Mouse (Mus musculus): Measurements from ENCODE around the gene Flnb. TPM values are rescaled to one million over a fixed set of nuclear protein-coding genes. Genes with fewer than 3 reads are reported as not detected.

Flnb gene
- polyA plus RNA-seq, 1 experiment from 2014 or later, result 14.7 TPM

DNA sequence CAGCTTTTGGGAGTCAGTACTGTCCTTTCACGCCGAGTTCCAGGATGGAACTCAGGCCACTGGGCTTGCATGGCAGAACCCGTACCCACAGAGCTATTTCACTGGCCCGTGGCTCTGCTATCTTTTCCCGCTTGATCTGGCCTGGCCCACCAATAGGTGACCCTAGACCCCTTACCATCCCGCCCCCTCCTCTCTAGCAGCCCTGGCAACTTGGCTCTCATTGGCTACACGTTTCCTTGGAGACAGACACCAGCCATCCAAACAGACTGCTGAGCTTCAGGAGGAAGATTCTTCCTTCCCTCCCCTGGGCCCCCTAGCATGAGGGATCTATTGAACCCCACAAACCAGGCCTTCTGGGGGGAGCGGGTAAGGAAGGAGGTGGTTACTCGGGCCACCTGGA is 139.3 kb downstream of the Flnb start, which contains the start of gene Gm45521:
Gene Gm45521 (plus strand): TSS at position 240 of the 400 bp plus-strand sequence.
- peak; percentile 27 for DNase-seq (ENCODE audit: low spot score)
- Histone ChIP-seq H3K4me2 (ENCODE audit: low read depth, low read length) (no peak within 1 kb of the TSS), H3K4me3 (ENCODE audit: low read depth, low read length) (no peak within 1 kb of the TSS), H3K27ac (replicated peaks; ENCODE audit: low read depth, low read length) (no peak within 1 kb of the TSS), H3K4me1 (ENCODE audit: control insufficient read depth, insufficient read depth, low read length) (no peaks in the 10 kb centered on the region), H3K36me3 (replicated peaks; ENCODE audit: control insufficient read depth, insufficient read depth, low read depth, low read length) (no peaks in the 10 kb centered on the region), H3K27me3 (ENCODE audit: control insufficient read depth, insufficient read depth, low read length) (no peaks in the 10 kb centered on the region), H3K9ac (replicated peaks; ENCODE audit: low read length) (no peak within 1 kb of the TSS), H3K9me3 (replicated peaks; ENCODE audit: control insufficient read depth, low read length) (no peaks in the 10 kb centered on the region)
- WGBS, result 51% methylated on average over 9 of the region's 9 CpGs
- ATAC-seq (replicated peaks; ENCODE audit: insufficient number of reproducible peaks, low FRiP score, low TSS enrichment, low read depth), result 0 out of 2 replicates have a peak, but pooled peaks have one; percentile 37

GRCm38 (mm10) chr14:7960616-7961015 is 142.9 kb downstream of the Flnb start:
- H3K4me2 ChIP-seq (ENCODE audit: low read depth, low read length), result no peak overlapping the region
- no peaks in the 10 kb centered on the region for H3K4me1 ChIP-seq (ENCODE audit: control insufficient read depth, insufficient read depth, low read length)
- no peak overlapping the region for H3K27ac ChIP-seq (replicated peaks; ENCODE audit: low read depth, low read length)
- 52% methylated on average over 11 of the region's 11 CpGs for WGBS
- DNase-seq (ENCODE audit: low spot score) (peak; percentile 32), ATAC-seq (replicated peaks; ENCODE audit: insufficient number of reproducible peaks, low FRiP score, low TSS enrichment, low read depth) (peak; percentile 63; the same call in 1 of the 2 replicates)
- H3K4me3 ChIP-seq (ENCODE audit: low read depth, low read length), result no peak overlapping the region
- H3K27me3 ChIP-seq (ENCODE audit: control insufficient read depth, insufficient read depth, low read length), result no peaks in the 10 kb centered on the region
- H3K9me3 ChIP-seq (replicated peaks; ENCODE audit: control insufficient read depth, low read length), result no peaks in the 10 kb centered on the region
- no peaks in the 10 kb centered on the region for H3K36me3 ChIP-seq (replicated peaks; ENCODE audit: control insufficient read depth, insufficient read depth, low read depth, low read length)
- no peak overlapping the region for H3K9ac ChIP-seq (replicated peaks; ENCODE audit: low read length)

GRCm38 (mm10) chr14:7961714-7962113 is 144.0 kb downstream of the Flnb start:
- H3K4me2 ChIP-seq (ENCODE audit: low read depth, low read length), result no peak overlapping the region
- H3K36me3 ChIP-seq (replicated peaks; ENCODE audit: control insufficient read depth, insufficient read depth, low read depth, low read length), result no peaks in the 10 kb centered on the region
- H3K4me3 ChIP-seq (ENCODE audit: low read depth, low read length), result no peak overlapping the region
- H3K9me3 ChIP-seq (replicated peaks; ENCODE audit: control insufficient read depth, low read length), result no peaks in the 10 kb centered on the region
- H3K27ac ChIP-seq (replicated peaks; ENCODE audit: low read depth, low read length), result no peak overlapping the region
- no peak for DNase-seq (ENCODE audit: low spot score)
- 83% methylated on average over 5 of the region's 5 CpGs for WGBS
- no peaks in the 10 kb centered on the region for H3K4me1 ChIP-seq (ENCODE audit: control insufficient read depth, insufficient read depth, low read length)
- no peak overlapping the region for H3K9ac ChIP-seq (replicated peaks; ENCODE audit: low read length)
- no peak for ATAC-seq (replicated peaks; ENCODE audit: insufficient number of reproducible peaks, low FRiP score, low TSS enrichment, low read depth)
- no peaks in the 10 kb centered on the region for H3K27me3 ChIP-seq (ENCODE audit: control insufficient read depth, insufficient read depth, low read length)

GRCm38 (mm10) chr14:7962626-7963025 is 144.9 kb downstream of the Flnb start:
- Histone ChIP-seq H3K9ac (replicated peaks; ENCODE audit: low read length) (no peak overlapping the region), H3K27ac (replicated peaks; ENCODE audit: low read depth, low read length) (no peak overlapping the region), H3K36me3 (replicated peaks; ENCODE audit: control insufficient read depth, insufficient read depth, low read depth, low read length) (no peaks in the 10 kb centered on the region), H3K4me3 (ENCODE audit: low read depth, low read length) (no peak overlapping the region), H3K27me3 (ENCODE audit: control insufficient read depth, insufficient read depth, low read length) (no peaks in the 10 kb centered on the region), H3K4me1 (ENCODE audit: control insufficient read depth, insufficient read depth, low read length) (no peaks in the 10 kb centered on the region), H3K4me2 (ENCODE audit: low read depth, low read length) (no peak overlapping the region), H3K9me3 (replicated peaks; ENCODE audit: control insufficient read depth, low read length) (no peaks in the 10 kb centered on the region)
- WGBS, result 87% methylated on average over 2 of the region's 2 CpGs
- DNase-seq (ENCODE audit: low spot score) (no peak), ATAC-seq (replicated peaks; ENCODE audit: insufficient number of reproducible peaks, low FRiP score, low TSS enrichment, low read depth) (no peak)

GRCm38 (mm10) chr14:7963160-7963559 is 145.4 kb downstream of the Flnb start:
- Histone ChIP-seq H3K4me1 (ENCODE audit: control insufficient read depth, insufficient read depth, low read length) (no peaks in the 10 kb centered on the region), H3K4me2 (ENCODE audit: low read depth, low read length) (no peak overlapping the region), H3K27ac (replicated peaks; ENCODE audit: low read depth, low read length) (no peak overlapping the region), H3K27me3 (ENCODE audit: control insufficient read depth, insufficient read depth, low read length) (no peaks in the 10 kb centered on the region), H3K9me3 (replicated peaks; ENCODE audit: control insufficient read depth, low read length) (no peaks in the 10 kb centered on the region), H3K36me3 (replicated peaks; ENCODE audit: control insufficient read depth, insufficient read depth, low read depth, low read length) (no peaks in the 10 kb centered on the region), H3K9ac (replicated peaks; ENCODE audit: low read length) (no peak overlapping the region), H3K4me3 (ENCODE audit: low read depth, low read length) (no peak overlapping the region)
- ATAC-seq (replicated peaks; ENCODE audit: insufficient number of reproducible peaks, low FRiP score, low TSS enrichment, low read depth), result no peak
- DNase-seq (ENCODE audit: low spot score), result no peak
- 64% methylated on average over 7 of the region's 7 CpGs for WGBS

DNA sequence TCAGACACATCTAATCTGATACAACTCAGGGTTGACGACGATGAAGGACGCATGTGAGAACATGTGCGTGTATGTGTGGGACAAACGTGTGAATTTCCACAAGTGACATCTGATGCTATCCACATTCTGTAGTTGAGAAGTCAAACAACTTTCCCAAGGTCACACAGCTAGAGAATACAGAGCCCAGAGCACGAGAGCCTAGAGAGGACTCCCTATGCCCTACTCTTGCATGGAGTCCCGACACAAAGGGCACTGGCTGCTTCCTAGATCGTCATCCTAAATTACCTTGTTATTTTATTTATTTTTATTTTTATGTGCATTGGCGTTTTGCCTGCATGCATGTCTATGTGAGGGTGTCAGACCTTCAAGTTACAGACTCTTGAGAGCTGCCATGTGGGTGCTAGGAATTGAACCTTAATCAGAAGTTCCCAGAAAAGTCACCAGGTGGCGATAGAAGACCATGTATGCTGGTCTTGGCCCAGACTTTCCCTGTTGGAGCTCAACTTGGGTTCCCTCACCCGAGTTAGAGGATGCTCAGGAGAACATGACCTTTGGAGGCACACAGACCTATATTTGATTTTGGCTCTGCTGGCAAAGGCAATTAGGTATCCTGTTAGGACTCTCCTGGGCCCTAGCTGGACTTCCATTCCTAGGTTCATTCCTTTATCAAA is 146.6 kb downstream of the Flnb start:
- H3K9me3 ChIP-seq (replicated peaks; ENCODE audit: control insufficient read depth, low read length), result no peaks in the 10 kb centered on the region
- no peak overlapping the region for H3K4me2 ChIP-seq (ENCODE audit: low read depth, low read length)
- ATAC-seq (replicated peaks; ENCODE audit: insufficient number of reproducible peaks, low FRiP score, low TSS enrichment, low read depth) (0 out of 2 replicates have a peak, but pooled peaks have one; percentile 15), DNase-seq (ENCODE audit: low spot score) (peak; percentile 88)
- H3K4me1 ChIP-seq (ENCODE audit: control insufficient read depth, insufficient read depth, low read length), result no peaks in the 10 kb centered on the region
- H3K4me3 ChIP-seq (ENCODE audit: low read depth, low read length), result no peak overlapping the region
- H3K27ac ChIP-seq (replicated peaks; ENCODE audit: low read depth, low read length), result no peak overlapping the region
- no peaks in the 10 kb centered on the region for H3K36me3 ChIP-seq (replicated peaks; ENCODE audit: control insufficient read depth, insufficient read depth, low read depth, low read length)
- WGBS, result 55% methylated on average over 11 of the region's 11 CpGs
- no peak overlapping the region for H3K9ac ChIP-seq (replicated peaks; ENCODE audit: low read length)
- no peaks in the 10 kb centered on the region for H3K27me3 ChIP-seq (ENCODE audit: control insufficient read depth, insufficient read depth, low read length)

- 69% methylated on average over 10 of the region's 10 CpGs for WGBS
- Histone ChIP-seq H3K9ac (replicated peaks; ENCODE audit: low read length) (no peak overlapping the region), H3K36me3 (replicated peaks; ENCODE audit: control insufficient read depth, insufficient read depth, low read depth, low read length) (no peaks in the 10 kb centered on the region), H3K4me1 (ENCODE audit: control insufficient read depth, insufficient read depth, low read length) (no peaks in the 10 kb centered on the region), H3K4me3 (ENCODE audit: low read depth, low read length) (no peak overlapping the region), H3K9me3 (replicated peaks; ENCODE audit: control insufficient read depth, low read length) (no peaks in the 10 kb centered on the region), H3K4me2 (ENCODE audit: low read depth, low read length) (no peak overlapping the region), H3K27me3 (ENCODE audit: control insufficient read depth, insufficient read depth, low read length) (no peaks in the 10 kb centered on the region), H3K27ac (replicated peaks; ENCODE audit: low read depth, low read length) (no peak overlapping the region)
- no peak for ATAC-seq (replicated peaks; ENCODE audit: insufficient number of reproducible peaks, low FRiP score, low TSS enrichment, low read depth)
- DNase-seq (ENCODE audit: low spot score), result no peak
These were observed 154.2 kb downstream of the Flnb start for GRCm38 (mm10) chr14:7971889-7972493.

DNA sequence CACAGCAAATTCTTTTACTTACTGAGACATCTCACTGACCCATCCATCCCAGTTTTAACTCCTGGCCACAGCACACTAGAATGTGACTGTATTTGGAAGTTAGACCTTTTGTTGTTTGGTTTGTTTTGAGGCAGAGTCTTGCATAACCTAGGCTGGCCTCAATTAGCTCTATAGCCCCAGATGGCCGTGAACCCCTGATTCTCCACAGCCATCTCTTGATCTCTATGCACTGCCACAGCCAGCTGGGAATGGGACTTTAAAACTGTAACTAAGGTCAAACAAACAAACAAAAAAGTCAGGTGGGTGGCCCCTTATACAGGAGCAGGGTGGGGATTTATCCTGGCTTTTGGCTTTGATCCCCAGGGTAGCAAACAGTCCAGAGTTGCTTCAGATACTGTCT is 156.9 kb downstream of the Flnb start:
- Histone ChIP-seq H3K9me3 (replicated peaks; ENCODE audit: control insufficient read depth, low read length) (no peaks in the 10 kb centered on the region), H3K27me3 (ENCODE audit: control insufficient read depth, insufficient read depth, low read length) (no peaks in the 10 kb centered on the region), H3K4me1 (ENCODE audit: control insufficient read depth, insufficient read depth, low read length) (no peaks in the 10 kb centered on the region), H3K27ac (replicated peaks; ENCODE audit: low read depth, low read length) (no peak overlapping the region), H3K9ac (replicated peaks; ENCODE audit: low read length) (no peak overlapping the region), H3K4me3 (ENCODE audit: low read depth, low read length) (no peak overlapping the region), H3K4me2 (ENCODE audit: low read depth, low read length) (no peak overlapping the region), H3K36me3 (replicated peaks; ENCODE audit: control insufficient read depth, insufficient read depth, low read depth, low read length) (no peaks in the 10 kb centered on the region)
- ATAC-seq (replicated peaks; ENCODE audit: insufficient number of reproducible peaks, low FRiP score, low TSS enrichment, low read depth) (no peak), DNase-seq (ENCODE audit: low spot score) (no peak)
- WGBS, result 78% methylated on average over 1 of the region's 1 CpGs

Data from embryonic facial prominence, embryonic 11.5 days (tissue).